Comparison of ENCODE assay signal across 34 mouse cellular contexts in the genomic region with DNA sequence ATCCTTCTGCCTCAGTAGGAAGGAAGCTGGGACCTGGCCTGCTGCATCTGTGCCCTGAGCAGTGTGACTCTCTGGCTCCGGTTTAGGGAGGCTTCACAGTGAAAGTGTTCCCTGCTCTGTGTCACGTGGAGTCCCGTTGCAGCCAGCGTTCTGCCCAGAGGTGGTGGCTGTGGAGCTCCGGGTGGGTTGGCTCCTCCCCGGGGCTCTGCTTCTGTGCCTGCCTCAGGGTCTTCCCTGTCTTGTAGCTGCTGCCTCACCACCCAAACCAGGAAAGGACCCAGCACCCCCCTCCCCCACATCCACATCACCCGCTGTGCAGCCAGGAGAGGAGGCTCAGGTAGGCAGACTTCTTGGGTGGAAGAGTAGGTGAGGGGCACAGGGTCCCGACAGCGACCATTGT. TPM values are rescaled to one million over a fixed set of nuclear protein-coding genes. Genes with fewer than 3 reads are reported as not detected.
"Had no signal": no experiment of that assay in that cellular context is flagged by ENCODE, and none has a peak within 500 bp of the region (broad histone marks: within the 10 kb centered on the region; RNA-seq: fewer than 3 reads in every experiment).

No protein-coding gene starts in this region.

- ATAC-seq: hindbrain, embryonic 16.5 days; hindbrain, postnatal 0 days; inflammation-experienced regulatory T-cells, adult 6 months; intestine, embryonic 15.5 days; intestine, embryonic 16.5 days; intestine, postnatal 0 days had no signal

- H3K27ac ChIP-seq: heart, embryonic 13.5 days; heart, embryonic 15.5 days; hindbrain, embryonic 10.5 days; hindbrain, embryonic 12.5 days; hindbrain, embryonic 13.5 days; hindbrain, embryonic 14.5 days; hindbrain, embryonic 15.5 days; hindbrain, postnatal 0 days; intestine, embryonic 15.5 days; kidney, embryonic 15.5 days; kidney, postnatal 0 days; layer of hippocampus, adult 2 months; left cerebral cortex, adult 2 months had no signal

- H3K4me1 ChIP-seq: hindbrain, embryonic 12.5 days; hindbrain, embryonic 13.5 days; hindbrain, embryonic 15.5 days; intestine, embryonic 15.5 days had no signal

- DNase-seq: heart, postnatal 14 days; heart, postnatal 36 days; heart, postnatal 4 days; kidney, adult 11 months; kidney, adult 18-20 months; kidney, adult 2 months; kidney, adult 8-10 months; kidney, adult 9 months; kidney, postnatal 10 days; kidney, postnatal 14 days; kidney, postnatal 25 days; kidney, postnatal 36 days; kidney, postnatal 4 days; layer of hippocampus, adult 9-11 months; layer of hippocampus, postnatal 36 days had no signal

- H3K9ac ChIP-seq: heart, embryonic 13.5 days; heart, embryonic 15.5 days; hindbrain, embryonic 12.5 days; hindbrain, embryonic 13.5 days; hindbrain, embryonic 14.5 days; hindbrain, embryonic 15.5 days; intestine, embryonic 15.5 days; kidney, embryonic 15.5 days had no signal

- H3K27me3 ChIP-seq: heart, embryonic 13.5 days; heart, embryonic 15.5 days; hindbrain, embryonic 12.5 days; hindbrain, embryonic 13.5 days; hindbrain, embryonic 15.5 days; intestine, embryonic 15.5 days; kidney, embryonic 15.5 days had no signal

- H3K4me2 ChIP-seq: heart, embryonic 11.5 days; heart, embryonic 13.5 days; heart, embryonic 15.5 days; hindbrain, embryonic 12.5 days; hindbrain, embryonic 13.5 days; hindbrain, embryonic 14.5 days; hindbrain, embryonic 15.5 days; intestine, embryonic 15.5 days; kidney, embryonic 15.5 days had no signal

- H3K9me3 ChIP-seq: heart, embryonic 13.5 days; heart, embryonic 15.5 days; hindbrain, embryonic 10.5 days; hindbrain, embryonic 12.5 days; hindbrain, embryonic 13.5 days; hindbrain, embryonic 15.5 days; intestine, embryonic 15.5 days; kidney, embryonic 15.5 days had no signal

- H3K4me3 ChIP-seq: heart, embryonic 13.5 days; heart, embryonic 15.5 days; hindbrain, embryonic 10.5 days; hindbrain, embryonic 12.5 days; hindbrain, embryonic 13.5 days; hindbrain, embryonic 15.5 days; intestine, embryonic 15.5 days; kidney, embryonic 15.5 days; layer of hippocampus, adult 2 months; left cerebral cortex, adult 2 months had no signal

RNA-seq across cellular contexts. Expression of gene Sox10, which starts 45.5 kb away (rescaled TPM):
- total RNA-seq: hematopoietic stem cell, adult 5-6 weeks had no signal
- polyA plus RNA-seq: inflammation-experienced regulatory T-cells, adult 6 months had no signal
